Comparison of ENCODE assay signal across 9 mouse cellular contexts in the genomic region with DNA sequence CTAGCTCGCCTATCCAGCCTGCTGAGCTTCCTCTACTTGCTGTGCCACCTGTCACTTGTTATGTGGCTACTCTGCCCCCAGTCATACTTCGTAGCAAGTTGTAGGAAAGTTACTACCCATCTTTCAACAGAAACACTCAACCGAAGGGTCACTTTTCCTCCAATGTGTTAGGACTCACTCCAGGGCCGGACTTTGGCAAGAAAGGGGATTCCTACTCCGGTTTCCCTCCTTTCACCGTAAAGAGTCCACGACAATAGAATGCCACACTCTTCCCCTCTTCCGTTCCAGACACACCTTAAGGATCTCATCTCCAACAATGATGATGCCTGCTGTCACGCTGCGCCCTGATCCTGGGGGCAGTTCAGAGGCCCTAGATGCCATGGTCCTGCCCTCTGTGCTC. TPM values are rescaled to one million over a fixed set of nuclear protein-coding genes. Genes with fewer than 3 reads are reported as not detected.
DNase-seq lines count a peak whose midpoint lies in the region; ATAC-seq and TF ChIP-seq lines count a peak whose summit lies in the region.
"Had no signal": no experiment of that assay in that cellular context is flagged by ENCODE, and none has a peak within 500 bp of the region (broad histone marks: within the 10 kb centered on the region; RNA-seq: fewer than 3 reads in every experiment).

No protein-coding gene starts in this region.

- 62% methylated on average over 10 of the region's 10 CpGs for WGBS in kidney, adult 2 months
- 81% methylated on average over 10 of the region's 10 CpGs for WGBS in hindbrain, embryonic 14.5 days
- 79% methylated on average over 10 of the region's 10 CpGs for WGBS in midbrain, embryonic 13.5 days

- no peaks in the 10 kb centered on the region for H3K9me3 ChIP-seq in hindbrain, embryonic 14.5 days (ENCODE audit: control insufficient read depth, low read length)
- no peaks in the 10 kb centered on the region for H3K9me3 ChIP-seq in midbrain, embryonic 13.5 days

- H3K4me2 ChIP-seq in hindbrain, embryonic 14.5 days (replicated peaks) = peak overlapping the region; percentile 80
- peak overlapping the region; percentile 69 for H3K4me2 ChIP-seq in midbrain, embryonic 13.5 days (replicated peaks)

- ATAC-seq in hindbrain, embryonic 14.5 days (ENCODE audit: low FRiP score) = no peak
- no peak for ATAC-seq in midbrain, embryonic 13.5 days

- H3K4me3 ChIP-seq in kidney, adult 2 months (ENCODE audit: insufficient read depth, low read depth, low read length) = peak overlapping the region; percentile 65
- peak overlapping the region; percentile 79 for H3K4me3 ChIP-seq in brown adipose tissue, adult 24 weeks (ENCODE audit: insufficient read depth, low read depth, low read length)
- H3K4me3 ChIP-seq in hindbrain, embryonic 14.5 days (replicated peaks; ENCODE audit: low read length) = peak overlapping the region; percentile 45
- H3K4me3 ChIP-seq in midbrain, embryonic 13.5 days (replicated peaks) = peak overlapping the region; percentile 52

- H3K36me3 ChIP-seq in kidney, adult 2 months (ENCODE audit: control insufficient read depth, insufficient read depth, low read length) = peaks cover 2% of the 10 kb centered on the region; the same call in 1 of the 2 replicates
- peaks cover 29% of the 10 kb centered on the region for H3K36me3 ChIP-seq in hindbrain, embryonic 14.5 days (replicated peaks; ENCODE audit: control insufficient read depth, insufficient read depth)
- H3K36me3 ChIP-seq in midbrain, embryonic 13.5 days = peaks cover 41% of the 10 kb centered on the region

- no peak for DNase-seq in kidney, adult 2 months
- DNase-seq in kidney, postnatal 36 days = no peak
- DNase-seq in hindbrain, embryonic 14.5 days (ENCODE audit: low spot score) = no peak
- DNase-seq in right cerebral cortex, postnatal 25 days = no peak
- no peak for DNase-seq in layer of hippocampus, adult 9-11 months
- DNase-seq in adipocyte (ENCODE audit: low spot score) = no peak

- no peak for TF ChIP-seq POLR2A in kidney, adult 2 months (IDR thresholded peaks at IDR 0.05; ENCODE audit: low read depth, low read length)

- H3K27ac ChIP-seq in kidney, adult 2 months (ENCODE audit: insufficient read depth, low read depth, low read length) = peak overlapping the region; percentile 72; the same call in 1 of the 2 replicates
- H3K27ac ChIP-seq in brown adipose tissue, adult 24 weeks (replicated peaks; ENCODE audit: low read depth, low read length) = peak overlapping the region; percentile 93
- peak overlapping the region; percentile 75 for H3K27ac ChIP-seq in hindbrain, embryonic 14.5 days
- H3K27ac ChIP-seq in midbrain, embryonic 13.5 days = peak overlapping the region; percentile 67

- H3K4me1 ChIP-seq in kidney, adult 2 months (ENCODE audit: control insufficient read depth, insufficient read depth, low read length) = peaks cover 6% of the 10 kb centered on the region; the same call in 1 of the 2 replicates
- H3K4me1 ChIP-seq in brown adipose tissue, adult 24 weeks (ENCODE audit: control insufficient read depth, insufficient read depth, insufficient read length, low read length) = peaks cover 8% of the 10 kb centered on the region; the same call in 1 of the 2 replicates
- H3K4me1 ChIP-seq in hindbrain, embryonic 14.5 days (replicated peaks; ENCODE audit: control insufficient read depth, insufficient read depth, low read length) = peaks cover 8% of the 10 kb centered on the region
- H3K4me1 ChIP-seq in midbrain, embryonic 13.5 days (replicated peaks) = peaks cover 13% of the 10 kb centered on the region

- no peak for TF ChIP-seq CTCF in kidney, adult 2 months (conservative IDR thresholded peaks at IDR 0.05; ENCODE audit: insufficient read depth, insufficient read length, low read depth, low read length)

- no peaks in the 10 kb centered on the region for H3K27me3 ChIP-seq in kidney, adult 2 months (replicated peaks; ENCODE audit: control insufficient read depth, insufficient read depth, low read length)
- H3K27me3 ChIP-seq in hindbrain, embryonic 14.5 days (ENCODE audit: control insufficient read depth, insufficient read depth, low read length) = no peaks in the 10 kb centered on the region
- H3K27me3 ChIP-seq in midbrain, embryonic 13.5 days = no peaks in the 10 kb centered on the region
- H3K27me3 ChIP-seq: Patski had no signal

- peak overlapping the region; percentile 64 for H3K9ac ChIP-seq in hindbrain, embryonic 14.5 days
- H3K9ac ChIP-seq in midbrain, embryonic 13.5 days (replicated peaks) = peak overlapping the region; percentile 60

RNA-seq across cellular contexts. Expression of a gene that starts 0.8 kb away (rescaled TPM):
- polyA plus RNA-seq in kidney, adult 2 months (2012; rRNA removed) = 54.6 and 56.7 TPM in 2 replicates
- 33.4 and 60.7 TPM in 2 replicates for polyA plus RNA-seq in brown adipose tissue, adult 24 weeks (2012; ENCODE audit: insufficient read depth, insufficient read length, missing spikeins)
- 30.8 and 33.4 TPM in 2 replicates for polyA plus RNA-seq in hindbrain, embryonic 14.5 days (2014; fragmentation: Nextera tagmentation; extraction: Ambion mirVana)
- polyA plus RNA-seq in midbrain, embryonic 13.5 days (2015; fragmentation: Nextera tagmentation; extraction: Ambion mirVana) = 37.2 and 37.8 TPM in 2 replicates

RNA-seq across cellular contexts. Expression of a gene that starts 7.3 kb away (rescaled TPM):
- 6.8 and 7.3 TPM in 2 replicates for polyA plus RNA-seq in kidney, adult 2 months (2012; rRNA removed)
- polyA plus RNA-seq in brown adipose tissue, adult 24 weeks (2012; ENCODE audit: insufficient read depth, insufficient read length, missing spikeins) = 5.9 and 10.9 TPM in 2 replicates
- polyA plus RNA-seq in hindbrain, embryonic 14.5 days (2014; fragmentation: Nextera tagmentation; extraction: Ambion mirVana) = 94.0 and 99.4 TPM in 2 replicates
- 176 and 177 TPM in 2 replicates for polyA plus RNA-seq in midbrain, embryonic 13.5 days (2015; fragmentation: Nextera tagmentation; extraction: Ambion mirVana)

RNA-seq across cellular contexts. Expression of a gene that starts 7.4 kb away (rescaled TPM):
- 53.2 and 57.2 TPM in 2 replicates for polyA plus RNA-seq in kidney, adult 2 months (2012; rRNA removed)
- 36.0 and 37.2 TPM in 2 replicates for polyA plus RNA-seq in brown adipose tissue, adult 24 weeks (2012; ENCODE audit: insufficient read depth, insufficient read length, missing spikeins)
- polyA plus RNA-seq in hindbrain, embryonic 14.5 days (2014; fragmentation: Nextera tagmentation; extraction: Ambion mirVana) = 12.1 and 13.9 TPM in 2 replicates
- polyA plus RNA-seq in midbrain, embryonic 13.5 days (2015; fragmentation: Nextera tagmentation; extraction: Ambion mirVana) = 17.3 and 17.8 TPM in 2 replicates

RNA-seq across cellular contexts. Expression of a gene that starts 8.3 kb away (rescaled TPM):
- polyA plus RNA-seq in kidney, adult 2 months (2012; rRNA removed) = 0.15 TPM in 1 of 2 replicates, not detected in the other
- polyA plus RNA-seq in brown adipose tissue, adult 24 weeks (2012; ENCODE audit: insufficient read depth, insufficient read length, missing spikeins) = 1.3 TPM in 1 of 2 replicates, not detected in the other
- polyA plus RNA-seq in hindbrain, embryonic 14.5 days (2014; fragmentation: Nextera tagmentation; extraction: Ambion mirVana) = not detected in 2 replicates
- 1.5 TPM in 1 of 2 replicates, not detected in the other for polyA plus RNA-seq in midbrain, embryonic 13.5 days (2015; fragmentation: Nextera tagmentation; extraction: Ambion mirVana)
- polyA plus RNA-seq: Patski had no signal

RNA-seq across cellular contexts. Expression of a gene that starts 16.3 kb away (rescaled TPM):
- 54.3 and 58.8 TPM in 2 replicates for polyA plus RNA-seq in kidney, adult 2 months (2012; rRNA removed)
- polyA plus RNA-seq in brown adipose tissue, adult 24 weeks (2012; ENCODE audit: insufficient read depth, insufficient read length, missing spikeins) = 93.2 and 121 TPM in 2 replicates
- polyA plus RNA-seq in hindbrain, embryonic 14.5 days (2014; fragmentation: Nextera tagmentation; extraction: Ambion mirVana) = 0.46 and 1.1 TPM in 2 replicates
- polyA plus RNA-seq in midbrain, embryonic 13.5 days (2015; fragmentation: Nextera tagmentation; extraction: Ambion mirVana) = 0.45 and 0.54 TPM in 2 replicates
